Mouse (Mus musculus) CH12.LX (cell line): ENCODE results near the gene Ncor2.

ENCODE experiments used
- GABPA ChIP-seq: IDR thresholded peaks from 2 replicates; pipeline ENCODE4 v1.6.1; 2012; ENCODE audit warnings: low read depth, low read length, improper control_type of control experiment, inconsistent platforms; ENCODE audit not compliant: insufficient replicate concordance
- UBTF ChIP-seq: IDR thresholded peaks from 2 replicates; pipeline ENCODE4 v1.6.1; 2012; ENCODE audit warnings: low read depth, mild to moderate bottlenecking, inconsistent platforms, low read length, improper control_type of control experiment, moderate library complexity
- ZNF384 ChIP-seq: IDR thresholded peaks from 2 replicates; pipeline ENCODE4 v1.6.1; 2012; ENCODE audit warnings: low read depth, low read length, improper control_type of control experiment, inconsistent platforms

GRCm38 (mm10) chr5:125183321-125184003 lies 4.4 kb upstream of the Ncor2 start:
- TF ChIP-seq UBTF = no peak
- TF ChIP-seq GABPA = no peak
- TF ChIP-seq ZNF384 = no peak
